Mouse (Mus musculus) gastrocnemius, adult 8-10 months (tissue): ENCODE measurements around the gene Nr6a1. TPM values are rescaled to one million over a fixed set of nuclear protein-coding genes. Genes with fewer than 3 reads are reported as not detected.

Source experiments
- DNase-seq, 2 experiments: peaks; one replicate each; pipeline ENCODE4 v3.0.0; 2022; ENCODE audit warnings: low spot score in 2 of 2
- total RNA-seq, 4 experiments: library from RNA; stranded (reverse); gene quantifications; 2 replicates each; pipeline ENCODE4 v1.2.4; 2022

The Nr6a1 gene
- total RNA-seq, 4 experiments from 2014 or later = 4.5 to 7.1 (median 5.3) TPM

DNA sequence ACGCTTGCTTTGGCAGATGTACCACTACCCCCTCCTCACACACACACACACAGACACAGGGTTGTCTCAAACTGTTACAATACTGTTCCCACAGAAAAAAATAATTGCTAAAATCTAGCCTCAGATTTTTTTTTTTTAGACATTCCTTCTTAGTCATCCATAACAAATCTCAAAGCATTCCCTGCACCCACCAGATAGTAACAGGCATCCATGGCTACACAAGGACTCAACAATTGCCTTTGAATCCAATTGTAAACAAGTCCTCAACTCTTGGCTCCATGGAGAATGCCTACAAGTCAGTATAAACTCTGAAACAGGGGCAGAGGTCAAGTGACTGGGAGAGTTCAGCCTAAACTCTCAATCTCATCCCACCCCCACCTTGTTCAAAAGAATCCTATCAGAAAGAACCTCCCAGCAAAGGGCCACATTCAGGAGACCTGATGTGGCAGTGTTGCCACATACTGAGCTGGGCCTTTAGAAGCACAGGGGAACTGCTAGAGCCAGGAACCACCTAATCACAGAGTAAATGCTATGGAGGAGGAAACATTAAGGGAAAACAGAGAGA is 52.9 kb downstream of the Nr6a1 start:
- no peak for DNase-seq

DNA sequence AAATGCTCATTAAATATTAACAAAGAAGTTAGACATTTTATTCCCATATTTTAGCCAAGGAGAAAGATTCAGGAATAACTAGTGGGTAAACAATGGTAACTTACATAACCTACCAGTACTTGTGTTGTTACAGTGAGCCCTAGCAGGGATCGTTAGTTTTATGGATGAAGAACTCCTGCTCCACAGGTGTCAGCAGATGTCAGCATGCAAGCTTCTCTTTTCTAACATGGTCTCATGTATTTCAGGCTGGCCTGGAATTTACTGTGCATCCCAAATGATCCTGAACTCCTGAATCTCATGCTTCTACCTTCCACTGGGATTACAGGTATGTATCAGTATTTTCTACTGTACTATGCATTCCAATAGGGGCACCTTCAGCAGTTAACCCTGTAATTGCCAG is 54.8 kb downstream of the Nr6a1 start:
- DNase-seq = no peak

DNA sequence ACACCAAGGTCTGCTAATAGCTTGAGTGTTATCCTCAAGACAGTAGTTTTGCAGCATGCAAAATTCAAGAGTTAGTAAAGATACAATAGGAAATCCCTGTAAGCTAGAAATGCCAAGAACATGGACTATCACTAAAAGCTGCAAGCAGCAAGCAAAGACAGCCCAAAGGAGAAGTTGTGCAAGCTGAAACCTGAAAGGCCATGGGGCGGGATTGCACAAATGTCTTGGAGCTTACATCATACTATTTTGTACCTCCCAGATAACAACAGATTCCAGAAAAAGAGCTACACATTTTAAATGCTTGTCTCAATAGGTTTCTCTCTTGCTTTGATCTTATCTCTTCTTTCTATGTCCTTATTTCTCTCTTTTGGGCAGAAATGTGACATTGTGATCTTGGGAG is 60.8 kb downstream of the Nr6a1 start:
- no peak for DNase-seq

DNA sequence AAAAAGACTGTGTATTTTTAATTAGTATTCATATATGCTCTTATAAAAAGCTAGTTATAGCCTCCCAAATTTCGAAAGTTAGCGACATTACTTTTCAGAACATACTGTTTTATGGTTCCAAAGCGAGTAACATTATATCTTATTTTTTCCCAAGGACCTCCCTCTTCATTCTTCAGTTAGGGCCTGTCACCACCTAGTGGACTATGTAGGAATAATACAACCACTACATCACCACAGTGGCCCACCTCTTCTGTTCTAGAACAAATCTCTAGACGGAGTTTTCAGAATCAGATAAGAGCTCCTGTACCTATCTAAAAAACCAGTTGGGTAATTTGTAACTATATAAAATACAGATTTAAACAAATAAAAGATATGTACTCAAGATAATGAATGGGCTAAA is 63.5 kb downstream of the Nr6a1 start:
- DNase-seq = no peak

DNA sequence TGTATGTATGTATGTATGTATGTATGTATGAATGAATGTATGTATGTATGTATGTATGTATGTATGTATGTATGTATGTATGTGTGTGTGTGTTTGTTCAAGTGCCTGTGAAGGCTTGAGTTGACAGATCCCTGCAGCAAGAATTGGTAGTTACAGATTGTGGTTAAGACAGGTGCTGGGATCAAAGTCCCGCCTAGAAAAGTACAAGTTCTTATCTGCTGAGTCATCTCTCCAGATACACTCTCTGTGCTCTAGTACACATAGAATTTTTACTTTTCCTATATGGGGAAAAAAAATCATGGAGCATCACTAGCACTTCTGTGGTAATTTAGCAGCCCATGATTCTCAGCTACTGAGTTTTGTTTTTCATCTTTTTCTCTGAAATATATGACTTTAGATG is 75.7 kb downstream of the Nr6a1 start:
- DNase-seq = no peak

DNA sequence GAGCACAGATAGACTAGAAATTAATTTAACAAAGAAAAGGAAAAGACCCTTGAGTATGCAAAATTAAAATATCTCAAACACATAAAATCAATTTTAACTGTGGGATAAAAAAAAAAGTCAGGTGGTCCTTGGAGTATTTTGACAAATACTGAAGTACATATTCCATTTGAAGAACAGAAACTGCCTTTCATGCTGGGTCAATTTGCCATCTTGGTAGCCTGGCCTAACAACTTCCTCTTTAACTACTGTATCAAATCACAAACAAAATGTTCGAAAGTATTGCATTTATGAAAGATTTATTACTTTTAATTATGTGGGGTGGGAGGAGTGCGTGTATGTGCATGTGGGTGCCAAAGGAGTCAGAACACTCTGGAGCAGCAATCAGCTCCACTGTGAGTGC is 81.2 kb downstream of the Nr6a1 start:
- DNase-seq = no peak

DNA sequence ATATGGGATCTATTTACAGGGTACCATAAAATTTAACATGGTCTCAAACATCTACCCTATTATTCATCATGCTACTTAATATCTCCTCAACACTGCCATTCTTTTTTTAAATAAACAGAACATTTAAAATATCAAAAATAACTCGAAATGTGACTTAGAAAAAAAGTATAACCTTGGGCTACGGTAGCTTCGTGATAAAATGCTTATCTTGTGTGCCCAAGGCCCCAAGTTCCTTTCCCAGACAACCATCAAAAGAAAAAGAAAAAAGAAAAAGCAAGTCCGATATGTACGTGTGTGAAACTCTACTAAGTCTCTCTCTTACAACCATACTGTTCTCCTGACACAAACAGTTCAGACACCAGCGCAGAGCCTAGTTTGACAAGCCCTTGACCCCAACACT is 92.0 kb downstream of the Nr6a1 start:
- no peak for DNase-seq

DNA sequence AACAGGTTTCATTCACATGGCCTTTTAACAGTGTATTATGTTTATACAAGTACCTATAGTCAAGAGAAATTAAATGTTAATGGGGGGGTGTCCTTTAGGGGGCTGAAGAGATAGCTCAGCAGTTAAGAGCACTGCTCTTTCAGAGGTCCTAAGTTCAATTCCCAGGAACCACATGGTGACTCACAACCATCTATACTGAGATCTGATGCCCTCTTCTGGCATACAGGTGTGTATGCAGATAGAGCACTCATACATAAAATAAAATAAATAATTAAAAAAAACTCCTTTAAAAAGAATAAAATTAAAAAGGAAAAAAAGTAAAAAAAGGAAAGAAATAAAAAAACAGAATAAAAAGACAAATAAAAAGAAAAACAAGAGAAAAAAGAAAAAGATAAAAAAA is 95.5 kb downstream of the Nr6a1 start:
- DNase-seq = no peak

DNA sequence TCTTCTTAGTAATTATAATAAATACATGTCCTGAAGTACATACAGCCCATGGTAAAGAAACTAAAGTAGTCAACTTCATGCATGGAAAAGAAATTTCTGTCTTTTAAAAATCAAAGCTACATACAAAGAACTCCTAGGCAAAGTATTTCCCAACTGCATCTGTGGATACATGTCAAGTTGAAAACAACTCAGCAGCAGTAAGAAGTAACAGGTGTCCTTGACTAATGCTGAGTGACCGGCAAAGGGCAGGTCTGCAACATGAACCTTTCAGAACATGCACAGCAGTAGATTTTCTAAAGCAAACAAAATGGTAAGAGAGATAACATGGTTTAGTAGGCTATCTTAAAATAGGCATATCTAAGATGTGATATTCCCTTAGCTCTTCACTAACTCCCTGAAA is 98.0 kb downstream of the Nr6a1 start:
- no peak for DNase-seq

DNA sequence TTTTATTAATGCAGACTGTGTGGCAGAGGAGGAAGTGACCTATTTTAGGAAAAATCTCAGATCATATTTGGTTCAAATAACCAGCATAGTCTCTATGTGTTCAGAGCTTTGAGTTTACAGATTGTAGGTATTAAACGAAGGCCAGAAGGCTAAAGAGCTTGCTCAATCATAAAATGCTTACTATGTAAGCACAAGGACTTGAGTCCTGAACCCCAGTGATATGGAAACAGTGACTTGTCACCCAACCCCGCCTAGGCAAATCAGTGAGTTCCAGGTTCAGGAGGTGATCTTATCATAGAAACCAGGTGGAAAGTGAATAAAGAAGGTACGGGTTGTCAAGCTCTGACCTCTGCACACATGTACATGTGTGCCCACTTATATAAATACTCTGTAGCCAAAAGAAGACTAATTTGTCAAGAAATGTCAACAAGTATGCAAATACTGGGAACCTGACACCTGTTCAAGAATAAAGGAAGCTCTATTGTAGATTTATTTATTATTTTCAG is 99.6 kb downstream of the Nr6a1 start:
- no peak for DNase-seq

DNA sequence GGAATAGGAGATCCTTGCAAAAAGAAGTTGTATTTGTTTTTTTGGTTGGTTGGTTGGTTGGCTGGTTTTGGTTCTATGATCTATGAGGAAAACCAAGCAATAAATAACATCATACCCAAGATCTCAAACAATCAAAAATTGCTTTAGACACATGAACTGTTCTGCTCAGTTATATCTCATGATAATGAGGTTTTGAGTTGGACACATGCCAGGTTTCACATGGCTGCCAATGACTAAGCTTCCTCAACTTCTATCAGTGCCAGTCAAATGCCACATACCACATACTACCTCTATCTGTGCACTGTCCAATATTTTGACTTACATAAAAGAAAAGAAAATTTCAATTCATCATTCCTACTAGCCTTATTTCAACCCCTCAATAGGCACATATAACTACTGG is 101.3 kb downstream of the Nr6a1 start:
- no peak for DNase-seq

DNA sequence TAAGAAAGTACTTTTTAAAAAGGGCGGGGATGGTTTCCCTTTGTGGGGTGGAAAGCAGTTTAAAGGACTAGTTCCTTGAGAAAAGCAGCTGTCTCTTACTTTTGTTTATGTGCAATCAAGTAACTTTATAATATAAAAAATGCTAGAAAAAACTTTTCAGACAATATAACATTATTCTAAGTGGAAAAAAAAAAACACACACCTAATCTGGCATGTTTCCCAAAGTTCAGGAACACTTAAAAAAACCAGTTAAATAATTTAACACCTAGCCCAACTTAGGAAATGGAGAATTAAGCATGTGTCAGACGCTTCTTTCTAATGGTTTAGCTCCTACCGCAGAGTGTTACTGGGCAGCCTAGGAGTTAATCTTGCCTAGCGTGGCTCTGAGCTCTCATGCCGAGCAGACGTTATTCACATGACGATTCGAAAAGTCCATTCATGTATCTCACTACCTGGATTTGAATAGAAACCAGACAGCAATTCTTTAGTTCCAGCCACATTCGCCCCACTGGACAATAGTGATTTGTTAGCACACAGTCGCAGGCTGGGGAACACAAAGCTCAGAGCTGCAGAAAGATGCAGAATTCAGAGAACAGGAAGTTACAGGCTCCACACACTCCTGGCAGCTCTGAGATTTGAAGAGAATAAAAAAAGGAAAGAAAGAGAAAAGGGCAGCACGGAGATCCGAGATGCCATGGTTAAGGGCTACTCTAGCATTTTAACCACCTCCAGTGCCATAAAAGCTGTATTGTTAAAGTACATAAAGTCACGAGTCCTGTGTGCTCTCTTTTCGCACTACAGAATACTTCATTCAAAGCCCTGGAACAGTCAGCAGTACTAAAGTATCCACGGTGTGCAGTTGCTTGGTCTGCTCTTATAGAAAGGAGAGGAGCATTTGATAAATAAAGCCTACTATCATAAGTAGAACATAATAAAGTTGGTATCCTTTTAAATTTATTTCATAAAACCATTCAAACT is 102.4 kb downstream of the Nr6a1 start:
- DNase-seq = no peak

DNA sequence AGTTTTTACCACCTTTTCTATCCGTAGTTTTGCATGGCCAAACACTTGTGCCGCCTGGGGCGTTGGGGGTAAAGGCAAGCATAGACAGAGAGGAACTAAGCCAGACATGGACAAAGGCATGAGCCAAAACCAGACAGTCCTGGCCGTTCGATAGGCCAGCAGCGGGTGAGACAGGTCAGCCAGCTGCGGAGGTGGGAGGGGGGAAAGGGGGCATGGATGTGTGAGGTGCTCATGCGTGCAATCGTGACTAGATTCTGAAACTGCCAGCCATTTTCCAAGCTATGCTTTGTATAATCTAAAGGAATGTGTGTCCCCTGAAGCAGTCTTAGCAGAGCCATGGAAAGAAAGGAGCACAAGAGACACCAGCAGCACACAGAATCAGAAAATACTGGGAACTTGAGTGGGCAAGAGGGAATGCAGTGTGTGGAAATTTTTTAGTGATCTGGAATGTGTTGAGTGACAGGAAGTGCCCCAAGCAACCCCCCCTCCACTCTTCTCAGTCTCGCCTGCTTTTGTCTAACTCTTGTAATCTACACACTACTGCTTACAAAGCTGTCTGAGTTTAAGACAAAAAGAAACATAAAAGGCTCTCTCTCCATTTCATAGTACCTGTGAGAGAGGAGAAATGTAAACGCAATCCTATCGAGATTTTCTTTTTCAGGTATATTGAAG is 103.4 kb downstream of the Nr6a1 start:
- DNase-seq = peak; percentile 35 to 56

DNA sequence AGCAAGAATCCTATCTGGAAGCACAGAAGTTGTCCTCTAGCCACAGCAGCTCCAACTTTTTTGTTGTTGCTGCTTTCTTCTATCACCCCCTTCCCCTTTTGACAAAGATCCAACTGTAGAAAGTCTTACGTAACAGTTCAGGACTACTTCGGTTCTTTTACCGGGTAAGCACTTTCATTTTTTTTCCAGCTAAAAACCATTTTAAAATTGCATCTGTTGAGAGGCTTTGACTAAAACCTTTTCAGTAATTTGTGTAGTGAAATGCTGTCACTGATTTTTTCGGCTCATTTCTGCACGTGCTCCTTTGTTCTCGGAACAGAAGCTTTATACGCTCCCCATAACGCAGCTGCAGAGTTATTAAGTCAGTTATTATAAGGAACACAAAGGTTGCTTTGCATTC is 104.1 kb downstream of the Nr6a1 start:
- DNase-seq = no peak

DNA sequence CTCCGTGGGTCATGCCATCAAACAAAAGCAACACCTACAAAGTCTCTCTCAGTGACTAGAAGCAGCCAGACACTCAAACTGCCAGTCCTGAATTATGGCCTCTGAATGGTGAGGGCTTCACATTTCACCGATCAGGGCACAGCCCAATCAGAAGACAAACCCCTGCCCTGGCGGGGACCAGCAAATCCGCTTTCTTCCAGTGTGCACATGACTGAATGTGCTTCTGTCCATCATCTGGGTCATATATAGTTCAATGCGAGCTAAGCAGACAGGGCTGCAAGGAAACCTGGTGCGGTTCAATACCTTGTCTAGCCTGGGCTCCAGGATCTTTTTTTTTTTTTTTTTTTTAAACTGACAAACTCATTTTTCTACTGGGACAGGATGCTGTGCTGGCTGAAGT is 104.5 kb downstream of the Nr6a1 start:
- DNase-seq = peak; percentile 49 to 68

DNA sequence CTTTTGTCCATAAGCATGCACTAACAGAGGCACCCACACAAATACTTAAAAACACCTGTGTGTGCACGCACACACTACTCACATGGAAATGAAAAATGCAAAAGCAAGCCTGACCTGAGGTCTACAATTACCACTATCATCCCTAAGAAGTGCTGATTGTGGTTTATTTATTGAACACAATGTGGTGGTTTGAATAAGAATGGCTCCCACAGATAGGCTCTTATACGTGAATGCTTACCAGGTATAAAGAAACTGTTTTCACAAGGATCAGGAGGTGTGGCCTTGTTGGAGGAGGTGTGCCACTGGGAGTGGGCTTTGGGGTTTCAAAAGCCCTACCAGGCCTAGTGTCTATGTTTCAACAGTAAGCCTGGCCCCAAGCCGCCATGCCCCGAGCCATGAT is 110.0 kb downstream of the Nr6a1 start:
- DNase-seq = no peak

DNA sequence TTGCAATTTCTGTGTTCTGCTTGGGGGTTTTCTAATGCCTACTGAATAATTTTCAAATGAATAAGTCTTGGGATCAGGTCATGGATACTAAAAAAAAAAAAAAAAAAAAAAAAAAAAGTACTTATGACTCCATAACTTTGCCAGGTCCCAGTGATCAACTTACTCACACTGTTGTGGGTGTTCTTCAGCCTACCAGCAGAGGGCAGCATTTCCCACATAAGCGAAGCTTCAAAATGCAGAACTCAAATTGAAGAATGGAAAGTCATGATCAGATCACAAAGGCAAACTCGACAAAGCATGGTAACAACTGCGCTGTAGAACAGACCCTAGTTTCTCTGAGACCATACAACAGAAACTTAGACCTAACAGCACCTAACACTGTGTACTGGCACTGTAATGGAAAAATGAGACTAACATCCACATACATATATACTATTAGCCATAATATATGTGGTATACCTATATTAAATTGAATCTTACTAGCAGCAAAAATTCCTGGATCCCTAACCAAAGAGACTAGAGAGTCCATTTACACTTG is 130.3 kb downstream of the Nr6a1 start:
- DNase-seq = peak; percentile 27 to 33

DNA sequence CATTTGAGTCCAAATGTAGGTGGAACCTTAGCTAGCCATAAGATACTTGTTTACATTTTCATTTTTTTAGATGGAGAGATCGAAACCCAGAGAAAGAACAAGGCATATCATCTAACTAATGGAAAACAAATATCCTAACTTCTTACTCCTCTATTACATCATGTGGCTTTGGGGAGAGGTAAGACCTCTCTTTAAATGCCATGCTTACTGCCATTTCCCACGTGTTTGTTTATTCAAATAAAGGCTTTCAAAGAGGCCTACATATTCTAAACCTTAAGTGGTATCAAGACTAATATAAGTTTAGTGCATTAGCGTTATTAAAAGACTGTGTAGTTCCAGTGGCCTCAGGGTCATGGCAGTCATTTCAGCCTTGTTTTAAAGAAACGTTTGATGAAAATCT is 140.2 kb downstream of the Nr6a1 start:
- no peak for DNase-seq

DNA sequence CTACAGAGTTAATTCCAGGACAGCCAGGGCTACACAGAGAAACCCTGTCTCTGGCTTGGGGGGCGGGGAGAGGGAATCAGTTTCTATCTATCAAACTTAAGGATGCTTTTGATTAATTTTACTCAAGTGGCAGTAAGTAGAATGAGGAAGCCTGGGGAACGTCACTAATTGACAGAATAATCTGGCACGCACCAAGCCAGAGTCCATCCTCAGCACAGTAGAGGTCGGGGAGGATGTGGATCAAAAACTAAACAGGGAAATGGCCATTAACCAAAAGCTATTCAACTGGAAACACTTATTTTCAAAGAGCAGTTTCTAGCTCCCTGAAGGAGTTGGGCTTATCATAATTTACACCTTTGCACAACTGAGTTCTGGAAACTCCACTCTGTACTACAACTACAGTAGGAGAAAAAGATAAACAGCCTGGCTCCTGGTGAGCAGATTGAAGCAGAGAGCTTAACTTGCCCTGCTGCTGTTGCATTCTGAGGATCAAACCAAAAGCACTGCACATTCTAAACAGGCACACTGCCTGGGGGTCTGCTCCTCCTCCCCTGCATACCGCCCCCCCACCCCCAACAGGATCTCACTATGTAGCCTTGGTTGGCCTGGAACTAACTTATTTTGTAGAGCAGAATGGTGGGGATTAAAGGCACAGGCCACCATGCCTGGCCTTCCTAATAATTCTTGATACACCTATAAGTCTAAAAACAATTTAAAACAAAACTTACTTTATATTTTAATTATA is 141.1 kb downstream of the Nr6a1 start:
- no peak for DNase-seq

DNA sequence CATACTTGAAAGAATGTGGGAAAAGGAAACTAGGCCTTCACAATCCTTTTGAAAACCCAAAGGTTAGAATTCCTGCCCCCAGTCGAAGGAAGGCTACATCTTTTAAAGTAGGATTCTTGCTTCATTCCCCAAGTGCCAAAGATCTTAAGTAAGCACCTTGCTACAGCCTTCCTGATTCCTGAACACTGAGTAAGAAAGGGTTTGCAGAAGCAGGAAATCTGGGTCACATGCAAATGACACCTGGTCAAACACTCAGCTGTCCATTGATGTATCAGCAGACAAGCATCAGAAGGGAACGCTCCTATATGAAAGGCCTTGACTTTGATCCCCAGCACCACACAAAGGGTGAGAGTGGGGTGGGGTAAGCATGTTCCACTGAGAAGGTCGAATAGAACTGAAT is 142.4 kb downstream of the Nr6a1 start:
- no peak for DNase-seq

DNA sequence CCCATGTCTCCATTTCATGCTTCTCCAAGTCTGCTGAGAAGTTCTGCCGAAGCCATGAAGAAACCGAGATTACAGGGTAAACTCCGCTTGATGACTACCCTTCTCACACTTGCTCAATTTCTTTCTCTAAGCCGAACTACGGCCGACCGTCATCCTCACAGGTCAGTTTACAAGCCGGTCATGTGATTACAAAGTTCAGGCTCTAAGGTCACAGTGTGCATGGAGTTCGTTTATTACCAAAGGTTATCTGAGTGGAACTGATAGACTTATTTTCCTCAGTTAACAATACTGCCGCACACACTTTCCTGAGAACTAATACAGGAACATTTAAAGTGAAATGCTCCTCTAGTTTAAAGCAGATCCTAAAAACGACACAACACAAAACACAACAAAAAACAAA is 143.1 kb downstream of the Nr6a1 start:
- no peak for DNase-seq
